Mouse (Mus musculus): ENCODE data around the gene 2010300C02Rik. TPM values are rescaled to one million over a fixed set of nuclear protein-coding genes. Genes with fewer than 3 reads are reported as not detected.

The 2010300C02Rik gene
- polyA plus RNA-seq, 1 experiment, result 10.7 TPM

GRCm38 (mm10) chr1:37694417-37694816, 25.5 kb downstream of the 2010300C02Rik start:
- H3K36me3 ChIP-seq (replicated peaks; ENCODE audit: low read length), result no peaks in the 10 kb centered on the region
- no peak overlapping the region for H3K4me3 ChIP-seq (replicated peaks)
- peaks cover 46% of the 10 kb centered on the region for H3K4me1 ChIP-seq
- H3K9me3 ChIP-seq, result no peaks in the 10 kb centered on the region
- TF ChIP-seq FLI1 (IDR thresholded peaks at IDR 0.05; ENCODE audit: low read length), result no peak
- TF ChIP-seq GATA1 (IDR thresholded peaks at IDR 0.05; ENCODE audit: borderline replicate concordance, low read length), result no peak
- peaks cover 42% of the 10 kb centered on the region for H3K27me3 ChIP-seq (replicated peaks)

GRCm38 (mm10) chr1:37691179-37691578, 28.7 kb downstream of the 2010300C02Rik start:
- H3K4me1 ChIP-seq, result peaks cover 31% of the 10 kb centered on the region
- no peak overlapping the region for H3K4me3 ChIP-seq (replicated peaks)
- no peaks in the 10 kb centered on the region for H3K36me3 ChIP-seq (replicated peaks; ENCODE audit: low read length)
- TF ChIP-seq FLI1 (IDR thresholded peaks at IDR 0.05; ENCODE audit: low read length) (no peak), GATA1 (IDR thresholded peaks at IDR 0.05; ENCODE audit: borderline replicate concordance, low read length) (no peak)
- H3K9me3 ChIP-seq, result no peaks in the 10 kb centered on the region
- peaks cover 43% of the 10 kb centered on the region for H3K27me3 ChIP-seq (replicated peaks)

GRCm38 (mm10) chr1:37690665-37691064, 29.2 kb downstream of the 2010300C02Rik start:
- Histone ChIP-seq H3K4me1 (peaks cover 26% of the 10 kb centered on the region), H3K9me3 (no peaks in the 10 kb centered on the region), H3K36me3 (replicated peaks; ENCODE audit: low read length) (no peaks in the 10 kb centered on the region), H3K27me3 (replicated peaks) (peaks cover 41% of the 10 kb centered on the region), H3K4me3 (replicated peaks) (no peak overlapping the region)
- no peak for TF ChIP-seq FLI1 (IDR thresholded peaks at IDR 0.05; ENCODE audit: low read length)
- no peak for TF ChIP-seq GATA1 (IDR thresholded peaks at IDR 0.05; ENCODE audit: borderline replicate concordance, low read length)

- H3K4me1 ChIP-seq, result peaks cover 24% of the 10 kb centered on the region
- H3K36me3 ChIP-seq (replicated peaks; ENCODE audit: low read length), result no peaks in the 10 kb centered on the region
- H3K27me3 ChIP-seq (replicated peaks), result peaks cover 42% of the 10 kb centered on the region
- H3K9me3 ChIP-seq, result peaks cover 7% of the 10 kb centered on the region
- TF ChIP-seq FLI1 (IDR thresholded peaks at IDR 0.05; ENCODE audit: low read length) (no peak), GATA1 (IDR thresholded peaks at IDR 0.05; ENCODE audit: borderline replicate concordance, low read length) (no peak)
- H3K4me3 ChIP-seq (replicated peaks), result no peak overlapping the region
Measured at GRCm38 (mm10) chr1:37689730-37690129, 30.2 kb downstream of the 2010300C02Rik start.

- Histone ChIP-seq H3K9me3 (peaks cover 9% of the 10 kb centered on the region), H3K4me3 (replicated peaks) (no peak overlapping the region), H3K27me3 (replicated peaks) (peaks cover 38% of the 10 kb centered on the region), H3K36me3 (replicated peaks; ENCODE audit: low read length) (no peaks in the 10 kb centered on the region), H3K4me1 (peaks cover 17% of the 10 kb centered on the region)
- TF ChIP-seq GATA1 (IDR thresholded peaks at IDR 0.05; ENCODE audit: borderline replicate concordance, low read length) (no peak), FLI1 (IDR thresholded peaks at IDR 0.05; ENCODE audit: low read length) (no peak)
Measured at GRCm38 (mm10) chr1:37688351-37688750, 31.5 kb downstream of the 2010300C02Rik start.

- Histone ChIP-seq H3K27me3 (replicated peaks) (peaks cover 38% of the 10 kb centered on the region), H3K4me3 (replicated peaks) (no peak overlapping the region), H3K9me3 (peaks cover 9% of the 10 kb centered on the region), H3K4me1 (peaks cover 11% of the 10 kb centered on the region), H3K36me3 (replicated peaks; ENCODE audit: low read length) (no peaks in the 10 kb centered on the region)
- TF ChIP-seq FLI1 (IDR thresholded peaks at IDR 0.05; ENCODE audit: low read length) (no peak), GATA1 (IDR thresholded peaks at IDR 0.05; ENCODE audit: borderline replicate concordance, low read length) (no peak)
Measured at GRCm38 (mm10) chr1:37687515-37687914, 32.4 kb downstream of the 2010300C02Rik start.

GRCm38 (mm10) chr1:37686953-37687441, 32.9 kb downstream of the 2010300C02Rik start:
- no peaks in the 10 kb centered on the region for H3K36me3 ChIP-seq (replicated peaks; ENCODE audit: low read length)
- peaks cover 38% of the 10 kb centered on the region for H3K27me3 ChIP-seq (replicated peaks)
- H3K9me3 ChIP-seq, result peaks cover 9% of the 10 kb centered on the region
- TF ChIP-seq FLI1 (IDR thresholded peaks at IDR 0.05; ENCODE audit: low read length) (no peak), GATA1 (IDR thresholded peaks at IDR 0.05; ENCODE audit: borderline replicate concordance, low read length) (no peak)
- no peak overlapping the region for H3K4me3 ChIP-seq (replicated peaks)
- peaks cover 11% of the 10 kb centered on the region for H3K4me1 ChIP-seq

- Histone ChIP-seq H3K36me3 (replicated peaks; ENCODE audit: low read length) (no peaks in the 10 kb centered on the region), H3K4me1 (peaks cover 36% of the 10 kb centered on the region), H3K27me3 (replicated peaks) (peaks cover 40% of the 10 kb centered on the region), H3K4me3 (replicated peaks) (no peak overlapping the region), H3K9me3 (no peaks in the 10 kb centered on the region)
- TF ChIP-seq GATA1 (IDR thresholded peaks at IDR 0.05; ENCODE audit: borderline replicate concordance, low read length) (no peak), FLI1 (IDR thresholded peaks at IDR 0.05; ENCODE audit: low read length) (no peak)
Measured at GRCm38 (mm10) chr1:37678327-37679123, 41.4 kb downstream of the 2010300C02Rik start.

- Histone ChIP-seq H3K27me3 (replicated peaks) (peaks cover 49% of the 10 kb centered on the region), H3K4me1 (peaks cover 36% of the 10 kb centered on the region), H3K36me3 (replicated peaks; ENCODE audit: low read length) (no peaks in the 10 kb centered on the region), H3K9me3 (no peaks in the 10 kb centered on the region), H3K4me3 (replicated peaks) (no peak overlapping the region)
- TF ChIP-seq FLI1 (IDR thresholded peaks at IDR 0.05; ENCODE audit: low read length) (no peak), GATA1 (IDR thresholded peaks at IDR 0.05; ENCODE audit: borderline replicate concordance, low read length) (no peak)
Measured at GRCm38 (mm10) chr1:37676967-37677512, 42.8 kb downstream of the 2010300C02Rik start.

GRCm38 (mm10) chr1:37675444-37675843, 44.4 kb downstream of the 2010300C02Rik start:
- peaks cover 36% of the 10 kb centered on the region for H3K4me1 ChIP-seq
- peaks cover 57% of the 10 kb centered on the region for H3K27me3 ChIP-seq (replicated peaks)
- no peak overlapping the region for H3K4me3 ChIP-seq (replicated peaks)
- H3K9me3 ChIP-seq, result no peaks in the 10 kb centered on the region
- no peaks in the 10 kb centered on the region for H3K36me3 ChIP-seq (replicated peaks; ENCODE audit: low read length)
- no peak for TF ChIP-seq GATA1 (IDR thresholded peaks at IDR 0.05; ENCODE audit: borderline replicate concordance, low read length)
- TF ChIP-seq FLI1 (IDR thresholded peaks at IDR 0.05; ENCODE audit: low read length), result no peak
